Mouse (Mus musculus) kidney, postnatal 0 days (tissue): ENCODE results near the gene Pcf11. TPM values are rescaled to one million over a fixed set of nuclear protein-coding genes. Genes with fewer than 3 reads are reported as not detected.
A peak's percentile ranks its signal among the peaks of the same experiment; 100 is the strongest.

Experiments used
- ATAC-seq: fragments of 200-750 bp; cut with Nextera tagmentation; replicated peaks from 2 replicates; pipeline ENCODE4 v1.8.0; 2017; ENCODE audit warnings: low read depth, moderate number of reproducible peaks, moderate TSS enrichment, moderate library complexity; ENCODE audit not compliant: low FRiP score
- DNase-seq: peaks from one replicate; pipeline ENCODE4 v3.0.0-alpha.2; 2016; ENCODE audit warnings: low spot score
- H3K27ac ChIP-seq: fragments of 300-500 bp; sonication (generic); 2 replicates; pipeline ENCODE4 v1.5.1; 2014; ENCODE audit warnings: mild to moderate bottlenecking
- H3K27me3 ChIP-seq: fragments of 300-500 bp; sonication (generic); 2 replicates; pipeline ENCODE4 v1.6.1; 2014; ENCODE audit warnings: low read length, mixed read lengths; ENCODE audit not compliant: insufficient read depth
- H3K36me3 ChIP-seq: fragments of 300-500 bp; sonication (generic); 2 replicates; pipeline ENCODE4 v1.6.1; 2014; ENCODE audit warnings: low read length, mixed read lengths; ENCODE audit not compliant: insufficient read depth
- H3K4me1 ChIP-seq: fragments of 300-500 bp; sonication (generic); replicated peaks from 2 replicates; pipeline ENCODE4 v1.6.1; 2014; ENCODE audit warnings: antibody characterized with exemption, low read length, mixed read lengths; ENCODE audit not compliant: insufficient read depth
- H3K4me2 ChIP-seq: fragments of 300-500 bp; sonication (generic); 2 replicates; pipeline ENCODE4 v1.6.1; 2014; ENCODE audit warnings: mild to moderate bottlenecking, low read length, moderate library complexity, mixed read lengths
- H3K4me3 ChIP-seq: fragments of 300-500 bp; sonication (generic); replicated peaks from 2 replicates; pipeline ENCODE4 v1.5.1; 2014; ENCODE audit warnings: low read depth, low read length
- H3K9ac ChIP-seq: fragments of 300-500 bp; sonication (generic); 2 replicates; pipeline ENCODE4 v1.6.1; 2014; ENCODE audit warnings: low read depth, low read length
- H3K9me3 ChIP-seq: fragments of 300-500 bp; sonication (generic); replicated peaks from 2 replicates; pipeline ENCODE4 v1.6.1; 2016; ENCODE audit warnings: low read length, inconsistent platforms, mixed read lengths
- CTCF ChIP-seq: IDR thresholded peaks from 2 replicates; pipeline ENCODE4 v1.5.1; 2016; ENCODE audit warnings: antibody characterized with exemption, low read depth, mild to moderate bottlenecking, moderate library complexity
- WGBS: fragments of 180-500 bp; shearing (Covaris S2); extraction: QIAGEN DNeasy Blood & Tissue Kit; methylation state at CpG from one replicate; pipeline ENCODE4 v1.1.7; 2014; 5-methylcytosine and 5-hydroxymethylcytosine counted together
- polyA plus RNA-seq: library from polyadenylated mRNA; unstranded; fragments of >200 nt; fragmentation: Nextera tagmentation; extraction: Ambion mirVana; gene quantifications from 2 replicates; pipeline ENCODE4 v1.2.1, GENCODE M21; 2015

Pcf11 gene
- polyA plus RNA-seq, 1 experiment from 2014 or later: 20.9 TPM

DNA sequence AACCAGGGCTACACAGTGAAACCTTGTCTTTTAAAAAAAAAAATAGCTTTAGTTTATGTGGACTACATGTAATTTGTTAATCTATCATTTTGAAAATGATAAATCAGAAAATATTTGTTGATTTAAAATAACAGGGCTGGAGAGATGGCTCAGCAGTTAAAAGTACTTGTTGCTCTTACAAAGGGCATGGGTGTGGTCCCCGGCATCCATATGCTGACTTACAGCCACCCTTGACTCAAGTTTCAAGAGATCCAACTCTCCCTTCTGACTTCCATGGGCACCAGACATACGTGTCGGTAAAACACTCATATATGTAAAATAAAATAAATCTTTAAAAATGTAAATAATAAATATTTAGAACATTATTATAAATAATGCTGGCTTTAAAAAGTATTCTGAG lies 5.4 kb upstream of the Pcf11 start:
- no peak for ATAC-seq
- no peak overlapping the region for H3K9ac ChIP-seq
- H3K4me3 ChIP-seq: no peak overlapping the region
- no peaks in the 10 kb centered on the region for H3K27me3 ChIP-seq
- DNase-seq: no peak
- TF ChIP-seq CTCF: no peak
- H3K36me3 ChIP-seq: no peaks in the 10 kb centered on the region
- H3K9me3 ChIP-seq: no peaks in the 10 kb centered on the region
- H3K4me2 ChIP-seq: no peak overlapping the region
- H3K4me1 ChIP-seq: no peaks in the 10 kb centered on the region
- H3K27ac ChIP-seq: no peak overlapping the region
- 90% methylated on average over 3 of the region's 3 CpGs for WGBS

DNA sequence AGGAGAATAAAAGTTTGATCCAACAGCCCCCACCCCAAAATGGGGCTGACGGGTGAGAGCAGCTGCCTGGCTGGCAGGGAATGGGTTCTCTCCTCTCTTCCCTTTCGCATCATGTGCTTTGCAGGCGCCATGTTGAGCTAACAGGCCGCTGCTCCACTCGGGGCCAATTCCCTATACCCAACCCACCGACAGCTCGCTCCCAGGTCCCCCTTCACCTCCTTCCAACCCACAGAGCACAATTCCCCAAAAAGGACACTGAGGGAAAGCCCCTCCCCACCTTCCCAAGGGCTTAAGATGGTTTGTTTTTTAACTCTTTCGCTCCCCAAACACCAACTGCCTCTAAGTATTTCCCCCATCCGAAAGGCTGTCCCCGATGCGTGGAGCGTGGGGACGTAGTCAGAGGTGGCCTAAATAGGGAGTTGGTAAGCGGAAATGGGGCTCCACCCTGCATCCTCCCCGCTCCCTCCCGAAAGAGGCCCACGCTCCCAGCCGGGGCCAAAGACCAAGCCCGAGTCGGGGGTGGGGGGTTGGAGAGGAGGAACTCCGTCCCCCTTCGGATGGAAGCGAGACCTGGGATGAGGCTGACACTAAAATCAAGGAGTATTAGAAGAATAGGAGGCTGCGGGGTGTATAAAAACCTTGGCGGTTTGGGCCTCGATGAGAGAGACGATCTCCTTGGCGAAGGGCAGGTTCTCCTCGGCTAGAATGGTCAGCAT lies 785 bp downstream of the Pcf11 start:
- H3K36me3 ChIP-seq: no peaks in the 10 kb centered on the region
- H3K9me3 ChIP-seq: no peaks in the 10 kb centered on the region
- peaks cover 14% of the 10 kb centered on the region for H3K4me1 ChIP-seq
- H3K9ac ChIP-seq: peak overlapping the region; percentile 99
- TF ChIP-seq CTCF: no peak
- under 1% methylated on average over 29 of the region's 29 CpGs for WGBS
- peak overlapping the region; percentile 97 for H3K4me3 ChIP-seq
- DNase-seq: peak; percentile 71
- H3K4me2 ChIP-seq: peak overlapping the region; percentile 74
- H3K27me3 ChIP-seq: no peaks in the 10 kb centered on the region
- no peak for ATAC-seq
- peak overlapping the region; percentile 95 for H3K27ac ChIP-seq

- Histone ChIP-seq H3K4me2 (peak overlapping the region; percentile 74; the same call in 1 of the 2 replicates), H3K27ac (no peak overlapping the region), H3K36me3 (peaks cover 6% of the 10 kb centered on the region; the same call in 1 of the 2 replicates), H3K9me3 (no peaks in the 10 kb centered on the region), H3K4me3 (no peak overlapping the region; the same call in 1 of the 2 replicates), H3K27me3 (no peaks in the 10 kb centered on the region), H3K9ac (no peak overlapping the region), H3K4me1 (peaks cover 14% of the 10 kb centered on the region)
- WGBS: 74% methylated on average over 7 of the region's 7 CpGs
- DNase-seq (no peak), ATAC-seq (no peak)
- TF ChIP-seq CTCF: no peak
Measured at GRCm38 (mm10) chr7:92666274-92666820, 3.4 kb downstream of the Pcf11 start.

DNA sequence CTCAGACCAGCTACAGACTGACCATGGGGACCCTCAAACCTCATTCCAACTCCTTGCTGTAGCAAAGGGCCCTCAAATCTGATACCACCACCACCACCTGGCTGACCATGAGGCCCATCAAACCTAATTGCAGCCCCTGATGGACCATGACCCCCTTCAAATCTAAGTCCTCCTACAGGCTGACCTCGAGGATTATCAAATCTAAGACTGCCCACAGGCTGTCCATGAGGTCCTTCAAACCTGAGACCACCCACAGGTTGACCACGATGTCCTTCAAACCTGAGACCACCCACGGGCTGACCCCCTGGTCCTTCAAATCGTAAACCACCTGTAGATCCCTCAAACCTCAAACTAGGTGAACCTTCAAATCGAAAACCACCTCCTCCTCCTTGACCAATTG lies 11.7 kb downstream of the Pcf11 start:
- no peak overlapping the region for H3K9ac ChIP-seq
- H3K9me3 ChIP-seq: no peaks in the 10 kb centered on the region
- no peaks in the 10 kb centered on the region for H3K4me1 ChIP-seq
- DNase-seq (no peak), ATAC-seq (no peak)
- WGBS: 97% methylated on average over 5 of the region's 5 CpGs
- no peaks in the 10 kb centered on the region for H3K27me3 ChIP-seq
- TF ChIP-seq CTCF: no peak
- no peak overlapping the region for H3K4me3 ChIP-seq
- no peak overlapping the region for H3K27ac ChIP-seq
- no peak overlapping the region for H3K4me2 ChIP-seq
- H3K36me3 ChIP-seq: peaks cover 42% of the 10 kb centered on the region

GRCm38 (mm10) chr7:92656386-92656785 lies 13.3 kb downstream of the Pcf11 start:
- no peaks in the 10 kb centered on the region for H3K4me1 ChIP-seq
- no peak for TF ChIP-seq CTCF
- no peaks in the 10 kb centered on the region for H3K27me3 ChIP-seq
- H3K27ac ChIP-seq: no peak overlapping the region
- H3K36me3 ChIP-seq: peaks cover 36% of the 10 kb centered on the region
- H3K4me3 ChIP-seq: no peak overlapping the region
- H3K9me3 ChIP-seq: no peaks in the 10 kb centered on the region
- ATAC-seq (no peak), DNase-seq (no peak)
- H3K9ac ChIP-seq: no peak overlapping the region
- H3K4me2 ChIP-seq: no peak overlapping the region
- 89% methylated on average over 2 of the region's 2 CpGs for WGBS

DNA sequence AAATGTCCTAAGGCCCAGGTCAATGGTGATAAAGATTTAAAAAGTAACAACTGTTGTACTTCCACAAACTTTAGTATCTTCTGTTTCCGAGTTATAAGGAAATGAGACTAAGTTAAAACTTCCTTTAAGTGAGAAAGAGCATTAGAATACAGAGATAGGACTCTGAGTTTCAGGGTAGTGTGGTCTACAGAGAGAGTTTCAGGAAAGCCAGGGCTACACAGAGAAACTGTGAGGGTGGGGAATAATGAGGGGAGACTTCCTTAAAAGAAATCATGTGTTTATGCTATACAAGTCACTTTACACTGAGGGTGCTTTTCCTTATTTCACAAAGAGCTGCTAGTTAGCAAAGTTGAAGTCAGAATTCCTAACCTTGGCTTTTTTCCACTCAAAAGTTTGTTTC lies 16.4 kb downstream of the Pcf11 start:
- DNase-seq: no peak
- no peak for TF ChIP-seq CTCF
- Histone ChIP-seq H3K27me3 (no peaks in the 10 kb centered on the region), H3K4me2 (no peak overlapping the region), H3K9me3 (no peaks in the 10 kb centered on the region), H3K9ac (no peak overlapping the region), H3K4me1 (no peaks in the 10 kb centered on the region), H3K4me3 (no peak overlapping the region), H3K27ac (no peak overlapping the region), H3K36me3 (peaks cover 16% of the 10 kb centered on the region)
- ATAC-seq: no peak
- 82% methylated on average over 1 of the region's 1 CpGs for WGBS
